Mouse (Mus musculus): ENCODE measurements around the gene Anks6. TPM values are rescaled to one million over a fixed set of nuclear protein-coding genes. Genes with fewer than 3 reads are reported as not detected.

Gene Anks6
- polyA plus RNA-seq, 2 experiments: 6.5 to 14.9 TPM

DNA sequence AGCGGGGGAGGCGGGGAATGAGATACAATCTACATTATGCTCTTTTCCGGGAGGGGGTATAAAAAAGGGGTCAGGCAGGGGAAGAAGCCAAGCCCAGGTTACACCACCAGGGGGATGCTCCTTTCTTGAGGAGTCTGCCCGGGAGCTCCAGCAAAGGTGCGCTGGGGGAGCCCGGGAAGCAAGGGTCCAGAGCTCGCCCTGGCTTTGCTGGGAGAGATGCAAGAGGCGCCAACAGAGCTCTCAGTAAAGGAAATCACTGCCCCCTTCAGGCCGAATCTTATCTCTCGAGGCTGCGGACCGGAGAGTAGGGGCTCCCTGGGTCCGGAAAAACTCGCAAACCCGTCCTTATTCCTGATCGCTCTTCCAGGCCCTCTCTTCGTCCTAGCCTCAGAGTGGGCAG is 67.4 kb downstream of the Anks6 start:
- under 1% methylated on average over 17 of the region's 17 CpGs for WGBS
- Histone ChIP-seq H3K4me3 (replicated peaks; ENCODE audit: low read length) (no peak overlapping the region), H3K27ac (replicated peaks; ENCODE audit: low read depth, low read length) (no peak overlapping the region), H3K9ac (ENCODE audit: low read depth, low read length, severe bottlenecking) (no peak overlapping the region), H3K27me3 (ENCODE audit: control insufficient read depth, insufficient read depth, low read length) (peaks cover 60% of the 10 kb centered on the region), H3K4me2 (replicated peaks; ENCODE audit: low read depth, low read length, severe bottlenecking) (no peak overlapping the region), H3K9me3 (ENCODE audit: control insufficient read depth, low read length) (no peaks in the 10 kb centered on the region), H3K36me3 (ENCODE audit: control insufficient read depth, insufficient read depth, low read length) (no peaks in the 10 kb centered on the region), H3K4me1 (ENCODE audit: control insufficient read depth, insufficient read depth, low read length) (no peaks in the 10 kb centered on the region)
- DNase-seq (ENCODE audit: low spot score) (peak; percentile 71), ATAC-seq (ENCODE audit: low FRiP score, low read depth) (no peak)
- TF ChIP-seq POLR2A (IDR thresholded peaks at IDR 0.05; ENCODE audit: borderline replicate concordance, extremely low read depth, insufficient read depth, insufficient read length): no peak

DNA sequence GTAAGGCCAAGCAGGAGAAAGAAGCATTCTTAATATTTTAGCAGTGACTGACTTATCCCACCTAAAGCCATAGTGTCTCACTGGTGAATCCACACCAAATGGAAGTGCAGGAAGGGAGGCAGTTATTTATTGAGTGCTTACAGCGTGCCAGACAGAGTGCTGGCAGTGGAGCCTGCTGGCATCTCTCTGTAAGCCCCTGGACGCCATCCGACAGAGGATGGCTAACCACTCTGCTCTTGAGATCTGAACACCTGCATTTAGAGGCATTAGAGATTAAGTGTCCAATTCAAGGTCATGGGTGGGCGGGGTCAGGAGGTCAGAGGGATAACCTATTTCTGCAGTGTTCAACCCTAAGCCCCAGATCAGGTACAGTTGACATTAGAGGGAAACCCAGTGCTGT is 68.4 kb downstream of the Anks6 start:
- no peaks in the 10 kb centered on the region for H3K36me3 ChIP-seq (ENCODE audit: control insufficient read depth, insufficient read depth, low read length)
- no peak overlapping the region for H3K4me3 ChIP-seq (replicated peaks; ENCODE audit: low read length)
- peaks cover 52% of the 10 kb centered on the region for H3K27me3 ChIP-seq (ENCODE audit: control insufficient read depth, insufficient read depth, low read length)
- DNase-seq (ENCODE audit: low spot score): no peak
- H3K27ac ChIP-seq (replicated peaks; ENCODE audit: low read depth, low read length): no peak overlapping the region
- H3K4me2 ChIP-seq (replicated peaks; ENCODE audit: low read depth, low read length, severe bottlenecking): no peak overlapping the region
- WGBS: 71% methylated on average over 4 of the region's 4 CpGs
- H3K9ac ChIP-seq (ENCODE audit: low read depth, low read length, severe bottlenecking): no peak overlapping the region
- no peak for TF ChIP-seq POLR2A (IDR thresholded peaks at IDR 0.05; ENCODE audit: borderline replicate concordance, extremely low read depth, insufficient read depth, insufficient read length)
- no peak for ATAC-seq (ENCODE audit: low FRiP score, low read depth)
- no peaks in the 10 kb centered on the region for H3K9me3 ChIP-seq (ENCODE audit: control insufficient read depth, low read length)
- no peaks in the 10 kb centered on the region for H3K4me1 ChIP-seq (ENCODE audit: control insufficient read depth, insufficient read depth, low read length)

- H3K27me3 ChIP-seq (ENCODE audit: control insufficient read depth, insufficient read depth, low read length): peaks cover 46% of the 10 kb centered on the region
- WGBS: 53% methylated on average over 3 of the region's 3 CpGs
- no peak overlapping the region for H3K4me3 ChIP-seq (replicated peaks; ENCODE audit: low read length)
- no peak for DNase-seq (ENCODE audit: low spot score)
- H3K36me3 ChIP-seq (ENCODE audit: control insufficient read depth, insufficient read depth, low read length): no peaks in the 10 kb centered on the region
- no peak overlapping the region for H3K4me2 ChIP-seq (replicated peaks; ENCODE audit: low read depth, low read length, severe bottlenecking)
- H3K9me3 ChIP-seq (ENCODE audit: control insufficient read depth, low read length): no peaks in the 10 kb centered on the region
- H3K9ac ChIP-seq (ENCODE audit: low read depth, low read length, severe bottlenecking): no peak overlapping the region
- no peak overlapping the region for H3K27ac ChIP-seq (replicated peaks; ENCODE audit: low read depth, low read length)
- no peak for ATAC-seq (ENCODE audit: low FRiP score, low read depth)
- H3K4me1 ChIP-seq (ENCODE audit: control insufficient read depth, insufficient read depth, low read length): no peaks in the 10 kb centered on the region
- TF ChIP-seq POLR2A (IDR thresholded peaks at IDR 0.05; ENCODE audit: borderline replicate concordance, extremely low read depth, insufficient read depth, insufficient read length): no peak
Measured at GRCm38 (mm10) chr4:46988257-46988656, 69.0 kb downstream of the Anks6 start.

GRCm38 (mm10) chr4:46987809-46988208 is 69.4 kb downstream of the Anks6 start:
- Histone ChIP-seq H3K27me3 (ENCODE audit: control insufficient read depth, insufficient read depth, low read length) (peaks cover 42% of the 10 kb centered on the region), H3K4me1 (ENCODE audit: control insufficient read depth, insufficient read depth, low read length) (no peaks in the 10 kb centered on the region)
- TF ChIP-seq POLR2A (IDR thresholded peaks at IDR 0.05; ENCODE audit: borderline replicate concordance, extremely low read depth, insufficient read depth, insufficient read length): no peak

DNA sequence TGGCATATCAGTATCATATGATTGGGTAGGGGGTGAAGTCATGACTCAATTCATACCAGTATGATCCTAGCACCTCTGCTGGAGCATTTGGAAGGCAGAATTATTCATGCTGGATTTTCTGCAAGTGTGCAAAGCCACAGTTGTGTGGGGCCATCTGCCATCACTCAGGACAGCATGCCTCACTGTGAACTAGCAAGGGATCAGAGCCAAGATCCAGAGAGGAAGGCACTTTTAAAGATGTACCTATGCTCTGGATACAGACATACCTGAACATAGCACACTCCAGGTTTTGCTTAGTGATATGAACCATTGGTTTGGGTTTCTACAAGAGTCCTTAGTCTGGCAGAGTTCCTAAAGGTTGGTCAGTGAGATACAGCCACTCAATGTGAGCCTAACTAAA is 71.2 kb downstream of the Anks6 start:
- ATAC-seq (ENCODE audit: low FRiP score, low read depth): no peak
- H3K27me3 ChIP-seq (ENCODE audit: control insufficient read depth, insufficient read depth, low read length): peaks cover 25% of the 10 kb centered on the region
- H3K4me3 ChIP-seq (replicated peaks; ENCODE audit: low read length): no peak overlapping the region
- no peak for TF ChIP-seq POLR2A (IDR thresholded peaks at IDR 0.05; ENCODE audit: borderline replicate concordance, extremely low read depth, insufficient read depth, insufficient read length)
- no peaks in the 10 kb centered on the region for H3K9me3 ChIP-seq (ENCODE audit: control insufficient read depth, low read length)
- H3K4me2 ChIP-seq (replicated peaks; ENCODE audit: low read depth, low read length, severe bottlenecking): no peak overlapping the region
- H3K36me3 ChIP-seq (ENCODE audit: control insufficient read depth, insufficient read depth, low read length): no peaks in the 10 kb centered on the region
- no peak for DNase-seq (ENCODE audit: low spot score)
- no peak overlapping the region for H3K27ac ChIP-seq (replicated peaks; ENCODE audit: low read depth, low read length)
- H3K9ac ChIP-seq (ENCODE audit: low read depth, low read length, severe bottlenecking): no peak overlapping the region
- no peaks in the 10 kb centered on the region for H3K4me1 ChIP-seq (ENCODE audit: control insufficient read depth, insufficient read depth, low read length)

More at GRCm38 (mm10) chr4:46987809-46988208, 69.4 kb downstream of the Anks6 start:
- ATAC-seq (ENCODE audit: low FRiP score, low read depth) (no peak), DNase-seq (ENCODE audit: low spot score) (no peak)
- 86% methylated on average over 6 of the region's 6 CpGs for WGBS
- Histone ChIP-seq H3K9me3 (ENCODE audit: control insufficient read depth, low read length) (no peaks in the 10 kb centered on the region), H3K36me3 (ENCODE audit: control insufficient read depth, insufficient read depth, low read length) (no peaks in the 10 kb centered on the region), H3K9ac (ENCODE audit: low read depth, low read length, severe bottlenecking) (no peak overlapping the region), H3K4me3 (replicated peaks; ENCODE audit: low read length) (no peak overlapping the region), H3K27ac (replicated peaks; ENCODE audit: low read depth, low read length) (no peak overlapping the region), H3K4me2 (replicated peaks; ENCODE audit: low read depth, low read length, severe bottlenecking) (no peak overlapping the region)

GRCm38 (mm10) chr4:46982912-46983311 is 74.3 kb downstream of the Anks6 start:
- 66% methylated on average over 5 of the region's 5 CpGs for WGBS
- ATAC-seq (ENCODE audit: low FRiP score, low read depth): no peak
- Histone ChIP-seq H3K27ac (replicated peaks; ENCODE audit: low read depth, low read length) (no peak overlapping the region), H3K36me3 (ENCODE audit: control insufficient read depth, insufficient read depth, low read length) (no peaks in the 10 kb centered on the region), H3K9me3 (ENCODE audit: control insufficient read depth, low read length) (no peaks in the 10 kb centered on the region), H3K27me3 (ENCODE audit: control insufficient read depth, insufficient read depth, low read length) (no peaks in the 10 kb centered on the region), H3K9ac (ENCODE audit: low read depth, low read length, severe bottlenecking) (no peak overlapping the region), H3K4me2 (replicated peaks; ENCODE audit: low read depth, low read length, severe bottlenecking) (no peak overlapping the region), H3K4me3 (replicated peaks; ENCODE audit: low read length) (no peak overlapping the region), H3K4me1 (ENCODE audit: control insufficient read depth, insufficient read depth, low read length) (no peaks in the 10 kb centered on the region)
- DNase-seq (ENCODE audit: low spot score): no peak
- no peak for TF ChIP-seq POLR2A (IDR thresholded peaks at IDR 0.05; ENCODE audit: borderline replicate concordance, extremely low read depth, insufficient read depth, insufficient read length)

Data from limb, embryonic 14.5 days (tissue).